Mouse (Mus musculus) regulatory T cell (primary cell): ENCODE measurements around the gene Tas1r2.

Experiments used
- in situ Hi-C: fragments of 300-600 bp; cut with MboI, MseI; formaldehyde crosslinking; loops from one replicate; pipeline ENCODE4 v1.15.1; 2025; ENCODE audit warnings: high pct_unique_total_duplicates

Gene Tas1r2

DNA sequence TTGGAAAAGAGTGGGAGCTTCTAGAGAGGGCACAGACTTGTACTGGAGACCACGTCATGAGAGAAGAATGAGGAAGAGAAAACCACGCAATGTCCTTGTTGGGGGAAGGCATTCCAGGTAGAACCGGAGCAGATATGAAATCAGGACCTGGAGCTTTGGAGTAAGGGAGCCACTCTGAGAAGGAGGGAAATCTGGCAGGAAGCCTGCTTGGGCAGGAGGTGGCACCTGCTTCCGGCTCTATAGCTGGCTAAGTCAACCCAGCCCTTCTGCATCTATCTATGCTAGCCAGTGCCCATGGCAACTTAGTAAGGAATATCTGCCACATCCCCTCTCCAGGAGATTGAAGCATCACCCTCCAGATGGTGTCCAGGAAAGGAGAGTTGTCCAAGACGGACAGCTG is 52.6 kb downstream of the Tas1r2 start:
- in situ Hi-C loops: no loop called here

DNA sequence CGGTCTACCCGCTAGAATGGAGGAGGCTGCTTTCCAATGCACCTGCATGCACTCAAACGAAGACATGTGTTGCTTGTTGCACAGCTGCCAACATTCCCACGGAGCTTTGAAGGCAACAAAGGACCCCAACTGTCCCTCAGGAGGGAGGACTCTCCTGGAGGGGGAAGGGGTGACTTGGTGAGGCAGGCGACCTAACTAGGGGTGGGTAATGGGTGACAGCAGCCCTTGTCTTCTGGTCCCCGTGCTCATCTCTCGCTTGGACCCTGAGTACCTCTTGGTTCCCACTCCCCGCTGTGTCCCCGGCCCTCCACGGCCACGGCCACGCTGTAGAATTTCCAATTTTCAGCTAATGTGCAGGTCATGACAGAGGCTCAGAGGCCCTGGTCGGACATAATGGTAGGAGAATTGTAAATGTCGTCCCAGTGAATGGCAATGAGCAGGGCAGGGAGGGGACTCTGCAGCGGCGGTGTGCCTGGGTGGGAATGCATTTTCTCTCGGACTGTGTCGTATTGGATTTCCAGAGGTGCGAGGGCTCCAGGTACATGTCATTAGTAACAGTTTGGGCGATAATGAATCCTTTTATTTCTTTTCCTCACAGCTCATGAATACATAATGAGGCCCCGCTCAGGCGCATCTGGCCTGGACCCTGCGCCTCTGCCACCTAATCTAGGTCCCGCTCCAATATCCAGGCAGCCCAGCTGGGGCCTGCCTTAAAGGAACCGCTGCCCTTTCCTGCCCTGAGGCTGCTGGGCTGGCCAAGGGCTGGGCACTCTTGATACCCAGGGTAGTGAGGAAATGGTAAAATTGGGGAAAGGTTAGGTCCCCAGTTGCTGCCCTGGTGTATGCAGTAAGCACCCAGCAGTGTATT is 57.4 kb downstream of the Tas1r2 start:
- in situ Hi-C loops: no loop called here

DNA sequence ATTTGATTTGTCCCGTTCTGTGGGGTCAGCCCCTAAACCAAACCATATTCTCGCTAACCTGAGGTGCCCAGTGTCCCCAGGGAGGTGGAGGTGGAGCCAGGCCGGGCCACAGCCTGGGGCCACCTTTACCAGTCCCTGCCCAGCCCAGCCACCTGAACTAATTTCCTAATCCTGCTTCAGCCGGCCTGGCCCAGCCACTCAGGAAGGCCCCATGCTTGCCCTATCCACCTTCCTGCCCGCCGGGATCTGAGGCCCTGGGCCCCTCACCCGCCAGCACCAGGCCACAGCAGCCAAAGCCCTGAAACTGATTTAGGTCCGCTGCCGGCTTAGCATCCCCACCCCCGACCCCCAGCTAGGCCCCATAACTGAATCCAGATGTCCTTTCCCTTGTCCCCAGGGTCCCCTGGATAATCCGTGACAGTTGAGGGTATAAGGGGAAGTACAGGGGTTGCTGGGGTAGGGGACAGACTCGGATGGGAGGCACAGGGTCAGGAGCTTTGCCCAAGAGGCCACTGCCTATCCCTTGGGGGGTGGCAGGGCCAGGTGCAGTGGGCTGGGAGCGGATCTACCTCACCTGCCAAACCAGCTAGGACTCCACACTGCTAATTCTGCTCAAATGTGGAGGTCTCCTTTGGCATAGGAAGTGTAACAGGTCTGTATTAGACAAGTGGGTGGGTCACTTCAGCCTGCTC is 62.0 kb downstream of the Tas1r2 start:
- in situ Hi-C loops: no loop called here

DNA sequence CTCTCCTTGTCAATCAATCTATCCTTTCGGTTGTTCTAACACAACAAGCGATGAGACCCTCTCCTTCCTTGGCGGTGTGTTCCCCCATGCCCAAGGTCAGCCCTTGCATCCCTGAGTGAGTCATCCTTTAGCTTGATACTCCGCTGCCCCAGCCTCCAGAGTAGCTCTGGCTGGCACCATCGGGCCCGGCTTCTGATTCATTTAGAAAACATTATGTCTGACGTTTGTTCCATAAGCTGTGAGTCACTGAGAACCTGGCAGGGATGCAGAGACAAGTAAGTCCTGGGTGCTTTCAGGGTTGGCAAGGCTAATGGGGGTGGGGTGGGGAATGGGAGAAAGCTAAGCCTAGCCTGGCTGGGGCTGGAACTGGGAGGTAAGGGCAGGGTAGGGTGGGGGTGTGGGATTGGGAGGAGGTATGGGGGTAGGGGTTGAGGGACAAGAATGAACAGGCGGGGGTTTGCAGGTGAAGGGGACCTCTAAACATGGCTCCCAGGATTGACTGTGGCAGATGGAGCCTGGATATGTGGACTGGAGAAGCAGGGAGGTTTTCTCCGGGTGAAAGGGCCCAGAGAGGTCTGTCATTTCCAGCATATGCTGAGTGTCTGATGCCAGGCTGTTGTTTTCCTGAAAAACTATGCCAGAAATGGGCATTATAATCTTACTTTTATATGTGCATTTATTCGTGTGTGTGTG is 63.3 kb downstream of the Tas1r2 start:
- in situ Hi-C loops: no loop called here

DNA sequence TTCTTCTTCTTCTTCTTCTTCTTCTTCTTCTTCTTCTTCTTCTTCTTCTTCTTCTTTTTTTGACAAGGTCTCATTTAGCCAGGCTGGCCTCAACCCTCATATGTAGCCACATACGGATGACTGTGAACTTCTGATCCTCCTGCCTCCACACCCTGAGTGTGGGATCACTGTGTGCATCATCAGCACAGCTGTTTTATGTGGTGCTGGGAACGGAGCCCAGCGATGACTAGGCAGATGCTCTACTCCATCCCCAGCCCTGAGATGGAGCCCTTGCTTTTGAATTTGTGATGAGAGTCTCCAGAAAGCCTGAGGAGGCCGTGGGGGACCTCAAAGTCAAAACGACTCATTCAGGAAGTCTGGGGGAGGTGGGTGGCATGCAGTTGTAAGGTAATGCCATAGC is 65.6 kb downstream of the Tas1r2 start:
- in situ Hi-C loops: no loop called here
